Mouse (Mus musculus) naive thymus-derived CD4-positive, alpha-beta T cell, adult 2 months (primary cell): Measurements from ENCODE around the gene Acsm3.
A peak's percentile ranks its signal among the peaks of the same experiment; 100 is the strongest.

Experiments
- DNase-seq: peaks from one replicate; pipeline ENCODE4 v3.0.0-alpha.2; 2011; ENCODE audit warnings: low read depth

Acsm3 gene

GRCm38 (mm10) chr7:119800488-119800887, 39.8 kb downstream of the Acsm3 start:
- DNase-seq: peak; percentile 37

DNA sequence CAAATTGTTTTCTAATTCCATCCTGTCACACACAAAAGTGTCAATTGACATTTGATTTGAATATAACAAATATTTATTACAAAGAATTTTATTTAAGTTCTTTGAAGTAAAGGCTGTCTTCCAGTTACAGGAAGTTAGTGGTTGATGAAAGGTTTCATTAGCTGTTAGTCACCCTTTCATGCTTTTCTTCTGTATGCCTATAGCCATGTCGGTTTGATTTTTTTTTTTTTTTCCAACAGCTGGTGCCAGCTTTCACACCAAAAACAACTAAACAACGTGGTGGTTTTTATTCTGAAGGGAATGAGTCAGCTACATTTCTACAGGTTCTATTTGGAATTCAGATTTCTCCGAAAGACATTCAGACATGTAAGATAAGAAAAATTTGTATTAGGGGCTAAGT, 40.3 kb downstream of the Acsm3 start:
- peak; percentile 12 for DNase-seq

GRCm38 (mm10) chr7:119807396-119807795, 46.7 kb downstream of the Acsm3 start:
- DNase-seq: no peak

DNA sequence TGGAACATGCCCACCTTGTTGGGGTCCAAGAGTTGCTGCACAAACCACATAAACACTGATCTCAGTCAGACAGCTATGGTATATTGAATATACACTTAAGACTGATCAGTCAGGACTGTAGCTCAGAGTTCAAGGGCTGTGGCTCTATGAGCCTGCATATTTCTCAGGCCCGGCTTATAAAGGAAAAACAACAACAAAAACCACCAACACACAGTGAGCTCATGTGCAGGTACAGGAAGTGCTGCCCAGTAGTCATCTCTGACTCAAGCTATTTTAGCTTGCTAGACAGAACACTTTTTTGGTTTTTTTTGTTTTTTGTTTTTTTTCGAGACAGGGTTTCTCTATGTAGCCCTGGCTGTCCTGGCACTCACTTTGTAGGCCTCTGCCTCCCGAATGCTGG, 48.0 kb downstream of the Acsm3 start:
- DNase-seq: no peak

- peak; percentile 52 for DNase-seq
Observed at GRCm38 (mm10) chr7:119835371-119835770, 74.6 kb downstream of the Acsm3 start.

DNA sequence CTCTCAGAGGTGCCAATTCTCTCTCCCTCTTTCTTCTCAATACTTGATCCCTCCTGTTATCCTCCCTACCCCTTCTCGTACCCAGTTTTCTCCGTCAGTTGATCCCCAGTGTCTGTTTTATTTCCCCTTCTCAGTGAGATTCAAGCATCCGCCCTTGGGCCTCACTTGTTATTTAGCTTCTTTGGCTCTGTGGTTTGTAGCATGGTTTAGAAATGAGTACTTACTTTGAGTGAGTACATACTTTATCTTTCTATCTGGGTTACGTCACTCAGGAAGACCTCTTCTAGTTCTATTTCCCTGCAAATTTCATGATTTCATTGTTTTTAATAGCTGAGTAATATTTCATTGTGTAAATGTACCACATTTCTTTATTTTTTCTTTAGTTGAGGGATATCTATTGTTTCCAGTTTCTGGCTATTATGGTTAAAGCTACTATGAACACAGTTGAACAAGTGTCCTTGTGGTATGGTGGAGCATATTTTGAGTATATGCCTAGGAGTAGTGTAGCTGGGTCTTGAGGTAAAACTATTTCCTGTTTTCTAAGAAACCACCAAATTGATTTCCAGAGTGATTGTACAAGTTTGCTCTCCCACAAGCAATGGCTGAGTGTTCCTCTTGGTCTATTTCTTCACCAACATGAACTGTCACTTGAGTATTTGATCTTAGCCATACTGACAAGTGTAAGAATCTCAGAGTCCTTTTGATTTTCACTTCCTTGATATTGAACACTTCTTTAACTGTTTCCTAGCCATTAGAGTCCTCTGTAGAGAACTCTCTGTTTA, 75.5 kb downstream of the Acsm3 start:
- peak; percentile 88 for DNase-seq
